In genomic region chr14:51921759-51922570, GRCm38 (mm10) we compare ENCODE assay signal across 8 mouse cellular contexts. TPM values are rescaled to one million over a fixed set of nuclear protein-coding genes. Genes with fewer than 3 reads are reported as not detected.
DNase-seq lines count a peak whose midpoint lies in the region; ATAC-seq and TF ChIP-seq lines count a peak whose summit lies in the region.

No protein-coding gene starts in this region.

- no peak for TF ChIP-seq POLR2A in liver, adult 2 months (IDR thresholded peaks at IDR 0.05; ENCODE audit: extremely low read depth, insufficient read depth, low read length)
- no peak for TF ChIP-seq POLR2A in testis, adult 2 months (IDR thresholded peaks at IDR 0.05; ENCODE audit: control insufficient read depth, low read depth, low read length)

- no peaks in the 10 kb centered on the region for H3K36me3 ChIP-seq in liver, adult 2 months (ENCODE audit: control insufficient read depth, insufficient read depth, low read length)
- no peaks in the 10 kb centered on the region for H3K36me3 ChIP-seq in liver, embryonic 12.5 days
- no peaks in the 10 kb centered on the region for H3K36me3 ChIP-seq in lung, embryonic 16.5 days (ENCODE audit: control insufficient read depth, insufficient read depth, low read length)
- H3K36me3 ChIP-seq in testis, adult 2 months (ENCODE audit: control insufficient read depth, insufficient read depth, low read length), result no peaks in the 10 kb centered on the region

- no peak for ATAC-seq in liver, embryonic 12.5 days
- ATAC-seq in lung, embryonic 16.5 days (ENCODE audit: low read depth), result peak; percentile 90
- no peak for ATAC-seq in megakaryocyte-erythroid progenitor cell, adult 5-6 weeks (replicated peaks; ENCODE audit: low FRiP score, low TSS enrichment, poor library complexity, severe bottlenecking)

- 57% methylated on average over 16 of the region's 16 CpGs for WGBS in liver, adult 2 months
- WGBS in liver, embryonic 12.5 days (ENCODE audit: insufficient replicate concordance), result 68% methylated on average over 16 of the region's 16 CpGs
- WGBS in lung, embryonic 16.5 days, result 47% methylated on average over 16 of the region's 16 CpGs

- H3K27ac ChIP-seq in liver, adult 2 months (replicated peaks; ENCODE audit: insufficient read depth, low read depth, low read length), result peak overlapping the region; percentile 3
- no peak overlapping the region for H3K27ac ChIP-seq in liver, embryonic 12.5 days
- H3K27ac ChIP-seq in gastrocnemius, adult 2 months, result peak overlapping the region; percentile 100
- peak overlapping the region; percentile 72 for H3K27ac ChIP-seq in lung, embryonic 16.5 days (ENCODE audit: low read length)
- peak overlapping the region; percentile 42; the same call in 1 of the 2 replicates for H3K27ac ChIP-seq in testis, adult 2 months (ENCODE audit: control insufficient read depth, insufficient read depth, low read depth, low read length)

- TF ChIP-seq CTCF in liver, adult 2 months (IDR thresholded peaks at IDR 0.05; ENCODE audit: low read depth, low read length), result no peak
- no peak for TF ChIP-seq CTCF in gastrocnemius, adult 2 months (IDR thresholded peaks at IDR 0.05)
- no peak for TF ChIP-seq CTCF in testis, adult 2 months (IDR thresholded peaks at IDR 0.05; ENCODE audit: control insufficient read depth, insufficient read depth, insufficient replicate concordance, low read depth, low read length)

- intact Hi-C loops in gastrocnemius, adult 2 months (cut with DNase I), result loop anchor here (1.0 kb wide), 1 partner anchor 10 kb away; no protein-coding TSS in a partner anchor

- H3K4me1 ChIP-seq in liver, adult 2 months (ENCODE audit: control insufficient read depth, insufficient read depth, low read length), result peaks cover 8% of the 10 kb centered on the region
- no peaks in the 10 kb centered on the region; the same call in 1 of the 2 replicates for H3K4me1 ChIP-seq in liver, embryonic 12.5 days
- peaks cover 14% of the 10 kb centered on the region for H3K4me1 ChIP-seq in lung, embryonic 16.5 days (replicated peaks; ENCODE audit: control insufficient read depth, insufficient read depth, low read length)
- H3K4me1 ChIP-seq in testis, adult 2 months (ENCODE audit: control insufficient read depth, insufficient read depth, low read length), result peaks cover 5% of the 10 kb centered on the region

- H3K9me3 ChIP-seq in liver, embryonic 12.5 days (replicated peaks), result no peaks in the 10 kb centered on the region
- no peaks in the 10 kb centered on the region for H3K9me3 ChIP-seq in lung, embryonic 16.5 days (ENCODE audit: control insufficient read depth, low read length)

- no peaks in the 10 kb centered on the region for H3K27me3 ChIP-seq in liver, adult 2 months (ENCODE audit: control insufficient read depth, insufficient read depth, low read length)
- peaks cover 12% of the 10 kb centered on the region; the same call in 1 of the 2 replicates for H3K27me3 ChIP-seq in liver, embryonic 12.5 days (replicated peaks)
- H3K27me3 ChIP-seq in lung, embryonic 16.5 days (ENCODE audit: control insufficient read depth, insufficient read depth, low read depth, low read length), result no peaks in the 10 kb centered on the region
- H3K27me3 ChIP-seq in testis, adult 2 months (ENCODE audit: control insufficient read depth, insufficient read depth, low read length), result no peaks in the 10 kb centered on the region

- H3K9ac ChIP-seq in liver, adult 2 months (ENCODE audit: low read depth, low read length), result no peak overlapping the region
- no peak overlapping the region for H3K9ac ChIP-seq in liver, embryonic 12.5 days
- 0 out of 2 replicates have a peak overlapping the region, but pooled peaks have one; percentile 25 for H3K9ac ChIP-seq in lung, embryonic 16.5 days (ENCODE audit: low read length)

- H3K4me2 ChIP-seq in liver, embryonic 12.5 days, result no peak overlapping the region
- H3K4me2 ChIP-seq in lung, embryonic 16.5 days (ENCODE audit: low read depth, low read length), result no peak overlapping the region

- H3K79me2 ChIP-seq in liver, adult 2 months (ENCODE audit: control insufficient read depth, insufficient read depth, low read length), result no peaks in the 10 kb centered on the region

- H3K4me3 ChIP-seq in liver, adult 2 months (ENCODE audit: insufficient read depth, low read depth, low read length), result no peak overlapping the region
- H3K4me3 ChIP-seq in liver, embryonic 12.5 days, result no peak overlapping the region
- peak overlapping the region; percentile 74 for H3K4me3 ChIP-seq in gastrocnemius, adult 2 months
- no peak overlapping the region for H3K4me3 ChIP-seq in lung, embryonic 16.5 days (ENCODE audit: low read length)
- no peak overlapping the region for H3K4me3 ChIP-seq in testis, adult 2 months (ENCODE audit: control insufficient read depth, low read depth, low read length)

- DNase-seq in liver, adult 2 months (ENCODE audit: extremely low read depth, low read depth, low spot score), result peak; percentile 76
- peak; percentile 91 for DNase-seq in gastrocnemius, adult 2 months
- DNase-seq in heart, postnatal 4 days, result peak; percentile 68
- DNase-seq in T-cell, adult 2 months (ENCODE audit: low spot score), result no peak

RNA-seq across cellular contexts. Expression of gene Rnase13, which starts 0.6 kb away (rescaled TPM):
- total RNA-seq in liver, adult 2 months (2014; rRNA removed), result not detected in 2 replicates
- polyA plus RNA-seq in liver, adult 2 months (2012; rRNA removed), result 0.22 and 0.24 TPM in 2 replicates
- polyA plus RNA-seq in liver, embryonic 12.5 days (2016; fragmentation: Nextera tagmentation; extraction: Ambion mirVana), result not detected in 2 replicates
- not detected for total RNA-seq in gastrocnemius, adult 2 months (2021)
- not detected for total RNA-seq in heart, postnatal 4 days (2021)
- not detected in 2 replicates for polyA plus RNA-seq in lung, embryonic 16.5 days (2015; fragmentation: Nextera tagmentation; extraction: Ambion mirVana)
- polyA plus RNA-seq in testis, adult 2 months (2012; rRNA removed), result 0.07 TPM in 1 of 2 replicates, not detected in the other
- not detected in 2 replicates for total RNA-seq in megakaryocyte-erythroid progenitor cell, adult 5-6 weeks (2014; fragmentation: Nextera tagmentation)
- not detected in 2 replicates for total RNA-seq in megakaryocyte-erythroid progenitor cell, adult 5-6 weeks (2017)

RNA-seq across cellular contexts. Expression of gene Tppp2, which starts 3.7 kb away (rescaled TPM):
- not detected in 2 replicates for total RNA-seq in liver, adult 2 months (2014; rRNA removed)
- polyA plus RNA-seq in liver, adult 2 months (2012; rRNA removed), result not detected in 2 replicates
- not detected in 2 replicates for polyA plus RNA-seq in liver, embryonic 12.5 days (2016; fragmentation: Nextera tagmentation; extraction: Ambion mirVana)
- 1 to 10 TPM; 1.8 TPM for total RNA-seq in gastrocnemius, adult 2 months (2021)
- total RNA-seq in heart, postnatal 4 days (2021), result not detected
- not detected in 2 replicates for polyA plus RNA-seq in lung, embryonic 16.5 days (2015; fragmentation: Nextera tagmentation; extraction: Ambion mirVana)
- polyA plus RNA-seq in testis, adult 2 months (2012; rRNA removed), result 153 and 181 TPM in 2 replicates
- not detected in 2 replicates for total RNA-seq in megakaryocyte-erythroid progenitor cell, adult 5-6 weeks (2014; fragmentation: Nextera tagmentation)
- total RNA-seq in megakaryocyte-erythroid progenitor cell, adult 5-6 weeks (2017), result not detected in 2 replicates

RNA-seq across cellular contexts. Expression of gene Ndrg2, which starts 8.0 kb away (rescaled TPM):
- total RNA-seq in liver, adult 2 months (2014; rRNA removed), result 1,230 and 1,535 TPM in 2 replicates
- 1,907 and 2,831 TPM in 2 replicates for polyA plus RNA-seq in liver, adult 2 months (2012; rRNA removed)
- 17.0 and 17.3 TPM in 2 replicates for polyA plus RNA-seq in liver, embryonic 12.5 days (2016; fragmentation: Nextera tagmentation; extraction: Ambion mirVana)
- 1,000 to 10,000 TPM; 1,660 to 1,958 TPM for total RNA-seq in gastrocnemius, adult 2 months (2021)
- 100 to 1,000 TPM; 452 to 471 TPM for total RNA-seq in heart, postnatal 4 days (2021)
- polyA plus RNA-seq in lung, embryonic 16.5 days (2015; fragmentation: Nextera tagmentation; extraction: Ambion mirVana), result 93.3 and 109 TPM in 2 replicates
- 27.3 and 31.6 TPM in 2 replicates for polyA plus RNA-seq in testis, adult 2 months (2012; rRNA removed)
- total RNA-seq in megakaryocyte-erythroid progenitor cell, adult 5-6 weeks (2014; fragmentation: Nextera tagmentation), result 1.9 and 11.1 TPM in 2 replicates
- 2.1 and 3.4 TPM in 2 replicates for total RNA-seq in megakaryocyte-erythroid progenitor cell, adult 5-6 weeks (2017)

RNA-seq across cellular contexts. Expression of gene Slc39a2, which starts 29.3 kb away (rescaled TPM):
- 0.65 and 1.4 TPM in 2 replicates for total RNA-seq in liver, adult 2 months (2014; rRNA removed)
- polyA plus RNA-seq in liver, adult 2 months (2012; rRNA removed), result 1.1 and 1.8 TPM in 2 replicates
- polyA plus RNA-seq in liver, embryonic 12.5 days (2016; fragmentation: Nextera tagmentation; extraction: Ambion mirVana), result 0.06 and 0.11 TPM in 2 replicates
- 1 to 10 TPM in 1 of 2 experiments, under 1 TPM in 1; 0.69 to 1.1 TPM for total RNA-seq in gastrocnemius, adult 2 months (2021)
- under 1 TPM; 0.29 to 0.48 TPM for total RNA-seq in heart, postnatal 4 days (2021)
- 0.25 and 0.43 TPM in 2 replicates for polyA plus RNA-seq in lung, embryonic 16.5 days (2015; fragmentation: Nextera tagmentation; extraction: Ambion mirVana)
- 0.14 and 0.30 TPM in 2 replicates for polyA plus RNA-seq in testis, adult 2 months (2012; rRNA removed)
- 0.69 and 1.4 TPM in 2 replicates for total RNA-seq in megakaryocyte-erythroid progenitor cell, adult 5-6 weeks (2014; fragmentation: Nextera tagmentation)
- total RNA-seq in megakaryocyte-erythroid progenitor cell, adult 5-6 weeks (2017), result not detected in 2 replicates

RNA-seq across cellular contexts. Expression of gene Mettl17, which starts 37.3 kb away (rescaled TPM):
- total RNA-seq in liver, adult 2 months (2014; rRNA removed), result 14.0 and 23.2 TPM in 2 replicates
- polyA plus RNA-seq in liver, adult 2 months (2012; rRNA removed), result 18.2 and 21.0 TPM in 2 replicates
- polyA plus RNA-seq in liver, embryonic 12.5 days (2016; fragmentation: Nextera tagmentation; extraction: Ambion mirVana), result 19.6 and 20.4 TPM in 2 replicates
- 10 to 100 TPM; 11.5 to 12.9 TPM for total RNA-seq in gastrocnemius, adult 2 months (2021)
- total RNA-seq in heart, postnatal 4 days (2021), result 10 to 100 TPM; 17.9 to 25.7 TPM
- polyA plus RNA-seq in lung, embryonic 16.5 days (2015; fragmentation: Nextera tagmentation; extraction: Ambion mirVana), result 33.5 and 40.4 TPM in 2 replicates
- 14.4 and 15.8 TPM in 2 replicates for polyA plus RNA-seq in testis, adult 2 months (2012; rRNA removed)
- total RNA-seq in megakaryocyte-erythroid progenitor cell, adult 5-6 weeks (2014; fragmentation: Nextera tagmentation), result 23.4 and 33.9 TPM in 2 replicates
- 9.5 and 13.7 TPM in 2 replicates for total RNA-seq in megakaryocyte-erythroid progenitor cell, adult 5-6 weeks (2017)

Comparison
In these comparisons a context has a peak if more than half of its experiments do, and no peak if none do; other contexts are left out.
1. RNA of gene Ndrg2, which starts 8.0 kb away (total RNA-seq): 1,660 to 1,958 TPM in gastrocnemius, adult 2 months, 1,230 to 1,535 TPM in liver, adult 2 months and 452 to 471 TPM in heart, postnatal 4 days; 1.9 to 11.1 TPM in megakaryocyte-erythroid progenitor cell, adult 5-6 weeks; every median in the first group is over 10 times any median in the second.